Mouse (Mus musculus) liver, embryonic 11.5 days (tissue): Measurements from ENCODE around the gene Wdr62. TPM values are rescaled to one million over a fixed set of nuclear protein-coding genes. Genes with fewer than 3 reads are reported as not detected.

Source experiments
- ATAC-seq: fragments of 200-750 bp; cut with Nextera tagmentation; replicated peaks from 2 replicates; pipeline ENCODE4 v1.8.0; 2017; ENCODE audit warnings: moderate number of reproducible peaks, mild to moderate bottlenecking, moderate TSS enrichment, moderate library complexity; ENCODE audit not compliant: low FRiP score
- DNase-seq: peaks from one replicate; pipeline ENCODE4 v3.0.0-alpha.2; 2017; ENCODE audit warnings: low spot score
- H3K27ac ChIP-seq: fragments of 300-500 bp; sonication (generic); 2 replicates; pipeline ENCODE4 v1.5.1; 2014; ENCODE audit warnings: mild to moderate bottlenecking, low read depth, low read length, control low read depth
- H3K27me3 ChIP-seq: fragments of 300-500 bp; sonication (generic); replicated peaks from 2 replicates; pipeline ENCODE4 v1.6.1; 2014; ENCODE audit warnings: low read length, mixed read lengths; ENCODE audit not compliant: control insufficient read depth, insufficient read depth
- H3K36me3 ChIP-seq: fragments of 300-500 bp; sonication (generic); 2 replicates; pipeline ENCODE4 v1.6.1; 2014; ENCODE audit warnings: mild to moderate bottlenecking, low read length, moderate library complexity, mixed read lengths; ENCODE audit not compliant: control insufficient read depth, insufficient read depth
- H3K4me1 ChIP-seq: fragments of 300-500 bp; sonication (generic); replicated peaks from 2 replicates; pipeline ENCODE4 v1.6.1; 2014; ENCODE audit warnings: low read length, mixed read lengths; ENCODE audit not compliant: control insufficient read depth, insufficient read depth
- H3K4me2 ChIP-seq: fragments of 300-500 bp; sonication (generic); 2 replicates; pipeline ENCODE4 v1.6.1; 2014; ENCODE audit warnings: mild to moderate bottlenecking, control low read depth, moderate library complexity
- H3K4me3 ChIP-seq: fragments of 300-500 bp; sonication (generic); 2 replicates; pipeline ENCODE4 v1.5.1; 2014; ENCODE audit warnings: low read depth, low read length, control low read depth
- H3K9ac ChIP-seq: fragments of 300-500 bp; sonication (generic); 2 replicates; pipeline ENCODE4 v1.6.1; 2014; ENCODE audit warnings: low read depth, low read length, control low read depth
- H3K9me3 ChIP-seq: fragments of 300-500 bp; sonication (generic); 2 replicates; pipeline ENCODE4 v1.6.1; 2016; ENCODE audit warnings: low read length, inconsistent platforms, mixed read lengths; ENCODE audit not compliant: control insufficient read depth
- WGBS: fragments of 180-500 bp; shearing (Covaris S2); extraction: QIAGEN DNeasy Blood & Tissue Kit; methylation state at CpG from one replicate; pipeline ENCODE4 v1.1.7; 2014; 5-methylcytosine and 5-hydroxymethylcytosine counted together
- polyA plus RNA-seq: library from polyadenylated mRNA; unstranded; fragments of >200 nt; fragmentation: Nextera tagmentation; extraction: Ambion mirVana; gene quantifications from 2 replicates; pipeline ENCODE4 v1.2.1, GENCODE M21; 2014

The Wdr62 gene
- polyA plus RNA-seq, 1 experiment from 2014 or later: 16.0 TPM

DNA sequence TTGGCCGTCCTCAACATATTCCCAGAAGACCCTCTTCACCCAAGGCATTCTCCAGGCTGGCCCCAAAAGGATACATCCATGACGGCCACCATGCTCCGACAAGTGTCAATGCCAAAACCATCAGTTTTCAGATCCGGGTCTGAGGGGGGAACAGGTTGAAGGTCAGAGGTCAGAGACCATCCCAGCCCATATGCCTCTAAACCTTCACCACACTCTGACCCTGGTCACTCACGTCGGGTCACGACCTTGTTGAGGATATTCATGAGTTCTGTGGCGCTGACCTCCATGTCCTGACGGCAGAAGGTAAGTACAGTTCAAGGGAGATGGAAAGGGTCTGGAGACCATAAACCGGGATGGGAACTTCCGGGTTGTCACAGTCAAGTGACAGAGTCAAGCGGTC, 88.1 kb downstream of the Wdr62 start:
- H3K4me1 ChIP-seq: peaks cover 10% of the 10 kb centered on the region
- no peak overlapping the region for H3K4me2 ChIP-seq
- WGBS: 87% methylated on average over 12 of the region's 12 CpGs
- ATAC-seq (no peak), DNase-seq (no peak)
- no peaks in the 10 kb centered on the region for H3K9me3 ChIP-seq
- H3K27me3 ChIP-seq: no peaks in the 10 kb centered on the region
- H3K9ac ChIP-seq: no peak overlapping the region
- peaks cover 30% of the 10 kb centered on the region for H3K36me3 ChIP-seq
- H3K27ac ChIP-seq: no peak overlapping the region
- H3K4me3 ChIP-seq: no peak overlapping the region

Other genes with a start within 250 kb of the Wdr62 start
- gene Zfp14, start 229.0 kb downstream of the Wdr62 start, polyA plus RNA-seq: 1.4 and 1.8 TPM in 2 replicates
- 3.9 and 4.1 TPM in 2 replicates for gene Zfp82, start 207.5 kb downstream of the Wdr62 start, polyA plus RNA-seq
- 0.32 and 0.43 TPM in 2 replicates for gene Gm26920, start 190.0 kb downstream of the Wdr62 start, polyA plus RNA-seq
- 7.6 and 7.7 TPM in 2 replicates for gene Zfp566, start 189.9 kb downstream of the Wdr62 start, polyA plus RNA-seq
- 48.6 and 54.6 TPM in 2 replicates for gene Zfp260, start 185.6 kb downstream of the Wdr62 start, polyA plus RNA-seq
- gene Zfp382, start 158.5 kb downstream of the Wdr62 start, polyA plus RNA-seq: 2.8 and 2.9 TPM in 2 replicates
- gene Zfp146, start 110.7 kb downstream of the Wdr62 start, polyA plus RNA-seq: 7.5 and 8.8 TPM in 2 replicates
- 4.7 and 5.1 TPM in 2 replicates for gene Cox7a1, start 96.3 kb downstream of the Wdr62 start, polyA plus RNA-seq
- gene Capns1, start 81.6 kb downstream of the Wdr62 start, polyA plus RNA-seq: 45.1 and 54.9 TPM in 2 replicates
- 109 and 129 TPM in 2 replicates for gene Polr2i, start 48.5 kb downstream of the Wdr62 start, polyA plus RNA-seq
- gene Tbcb, start 48.1 kb downstream of the Wdr62 start, polyA plus RNA-seq: 124 and 126 TPM in 2 replicates
- not detected in 2 replicates for gene Ovol3, start 44.7 kb downstream of the Wdr62 start, polyA plus RNA-seq
- not detected in 2 replicates for gene Thap8, start 325 bp downstream of the Wdr62 start, polyA plus RNA-seq
- 16.3 and 17.6 TPM in 2 replicates for gene Clip3, start 11.3 kb upstream of the Wdr62 start, polyA plus RNA-seq
- 38.7 and 43.4 TPM in 2 replicates for gene Alkbh6, start 28.3 kb upstream of the Wdr62 start, polyA plus RNA-seq
- 25.6 and 28.9 TPM in 2 replicates for gene Syne4, start 34.4 kb upstream of the Wdr62 start, polyA plus RNA-seq
- not detected in 2 replicates for gene E130208F15Rik, start 41.3 kb upstream of the Wdr62 start, polyA plus RNA-seq
- 13.5 and 14.6 TPM in 2 replicates for gene Sdhaf1, start 43.5 kb upstream of the Wdr62 start, polyA plus RNA-seq
- 3.5 TPM in 2 replicates for gene Lrfn3, start 82.4 kb upstream of the Wdr62 start, polyA plus RNA-seq
- gene Tyrobp, start 133.3 kb upstream of the Wdr62 start, polyA plus RNA-seq: 60.6 and 61.9 TPM in 2 replicates
- 2.2 and 2.9 TPM in 2 replicates for gene Hcst, start 139.4 kb upstream of the Wdr62 start, polyA plus RNA-seq
- gene Nfkbid, start 141.3 kb upstream of the Wdr62 start, polyA plus RNA-seq: 1.8 and 3.6 TPM in 2 replicates
- 18.4 and 19.1 TPM in 2 replicates for gene Aplp1, start 165.1 kb upstream of the Wdr62 start, polyA plus RNA-seq
- gene Kirrel2, start 177.3 kb upstream of the Wdr62 start, polyA plus RNA-seq: 0.22 and 0.95 TPM in 2 replicates
- 0.26 and 0.27 TPM in 2 replicates for gene Nphs1, start 177.9 kb upstream of the Wdr62 start, polyA plus RNA-seq
- 19.0 and 19.5 TPM in 2 replicates for gene Prodh2, start 213.2 kb upstream of the Wdr62 start, polyA plus RNA-seq